In the genomic region with DNA sequence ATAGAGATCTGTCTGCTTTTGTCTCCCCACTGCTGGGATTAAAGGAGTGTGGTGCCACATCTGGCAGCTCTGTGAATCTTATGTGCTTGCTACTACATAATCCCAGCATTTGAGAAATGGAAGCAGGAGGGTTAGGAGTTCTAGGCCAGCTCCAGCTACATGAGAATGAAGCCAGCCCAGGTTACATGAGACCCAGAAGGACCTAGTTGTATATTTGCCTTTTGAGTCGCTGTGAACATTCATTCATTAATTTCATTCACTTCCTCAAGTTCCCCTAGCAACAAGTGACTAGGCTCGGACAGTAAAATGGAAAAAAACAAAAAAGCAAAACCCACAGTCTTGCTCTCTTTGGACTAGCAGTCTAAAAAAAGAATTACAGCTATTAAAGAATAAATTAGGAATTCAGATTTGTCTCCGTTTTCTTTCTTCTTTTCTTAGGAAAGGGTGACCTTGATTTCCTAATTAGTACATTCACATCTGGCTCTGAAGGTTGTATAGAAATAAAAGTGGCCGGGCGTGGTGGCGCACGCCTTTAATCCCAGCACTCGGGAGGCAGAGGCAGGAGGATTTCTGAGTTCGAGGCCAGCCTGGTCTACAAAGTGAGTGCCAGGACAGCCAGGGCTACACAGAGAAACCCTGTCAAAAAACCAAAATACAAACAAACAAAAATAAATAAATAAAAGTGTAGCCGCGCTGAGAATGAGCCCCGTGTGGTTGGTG, we compare ENCODE assay signal across 8 mouse cellular contexts. TPM values are rescaled to one million over a fixed set of nuclear protein-coding genes. Genes with fewer than 3 reads are reported as not detected.
DNase-seq lines count a peak whose midpoint lies in the region; ATAC-seq and TF ChIP-seq lines count a peak whose summit lies in the region.

No protein-coding gene starts in this region.

- no peak overlapping the region for H3K9ac ChIP-seq in limb, embryonic 15.5 days
- H3K9ac ChIP-seq in stomach, embryonic 16.5 days (ENCODE audit: low read length): no peak overlapping the region

- peak; percentile 52 for DNase-seq in cerebellum, adult 11-12 months
- no peak for DNase-seq in cerebellum, adult 18-20 months
- DNase-seq in spleen, adult 2 months (ENCODE audit: low read depth in 1 of 2, low spot score in 2 of 2): peak in 1 of 2 experiments; percentile 50
- no peak for DNase-seq in spleen, adult 12 weeks (ENCODE audit: low spot score)
- no peak for DNase-seq in left cerebral cortex, postnatal 36 days (ENCODE audit: low spot score in 2 of 2)
- DNase-seq in lung, postnatal 4 days: no peak

- no peak for TF ChIP-seq CTCF in spleen, adult 2 months (IDR thresholded peaks at IDR 0.05; ENCODE audit: extremely low read depth, insufficient read depth, insufficient read length, insufficient replicate concordance)

- H3K4me1 ChIP-seq in spleen, adult 2 months (ENCODE audit: control insufficient read depth, insufficient read depth, insufficient read length): no peaks in the 10 kb centered on the region; the same call in 1 of the 2 replicates
- peaks cover 15% of the 10 kb centered on the region for H3K4me1 ChIP-seq in limb, embryonic 15.5 days
- H3K4me1 ChIP-seq in stomach, embryonic 16.5 days (ENCODE audit: control insufficient read depth, insufficient read depth, low read length): peaks cover 3% of the 10 kb centered on the region; the same call in 1 of the 2 replicates

- WGBS in spleen, adult 2 months: 30% methylated on average over 12 of the region's 12 CpGs
- WGBS in limb, embryonic 15.5 days: 43% methylated on average over 12 of the region's 12 CpGs
- 38% methylated on average over 12 of the region's 12 CpGs for WGBS in stomach, embryonic 16.5 days

- no peaks in the 10 kb centered on the region; the same call in 1 of the 2 replicates for H3K9me3 ChIP-seq in limb, embryonic 15.5 days
- no peaks in the 10 kb centered on the region for H3K9me3 ChIP-seq in stomach, embryonic 16.5 days (replicated peaks; ENCODE audit: control insufficient read depth, low read length)

- no peaks in the 10 kb centered on the region for H3K27me3 ChIP-seq in spleen, adult 2 months (ENCODE audit: control insufficient read depth, insufficient read depth, low read length)
- H3K27me3 ChIP-seq in limb, embryonic 15.5 days: no peaks in the 10 kb centered on the region
- H3K27me3 ChIP-seq in stomach, embryonic 16.5 days (ENCODE audit: control insufficient read depth, insufficient read depth, low read length): no peaks in the 10 kb centered on the region

- H3K36me3 ChIP-seq in spleen, adult 2 months (ENCODE audit: control insufficient read depth, insufficient read depth, low read length): 0 out of 2 replicates have a peak, but pooled peaks cover 2% of the 10 kb centered on the region
- peaks cover 16% of the 10 kb centered on the region for H3K36me3 ChIP-seq in limb, embryonic 15.5 days
- 0 out of 2 replicates have a peak, but pooled peaks cover 4% of the 10 kb centered on the region for H3K36me3 ChIP-seq in stomach, embryonic 16.5 days (ENCODE audit: control insufficient read depth, insufficient read depth, low read length)

- no peak for ATAC-seq in limb, embryonic 15.5 days (ENCODE audit: insufficient number of reproducible peaks, low FRiP score, low TSS enrichment, low read depth)
- no peak for ATAC-seq in stomach, embryonic 16.5 days (ENCODE audit: insufficient read depth, low FRiP score)

- intact Hi-C loops in left cerebral cortex, postnatal 36 days (cut with DNase I): loop anchor here (5.0 kb wide), 1 partner anchor 65 kb away; no protein-coding TSS in a partner anchor

- TF ChIP-seq POLR2A in spleen, adult 2 months (IDR thresholded peaks at IDR 0.05; ENCODE audit: low read depth, low read length): no peak

- 0 out of 2 replicates have a peak overlapping the region, but pooled peaks have one; percentile 11 for H3K4me3 ChIP-seq in spleen, adult 2 months (ENCODE audit: extremely low read depth, insufficient read depth, insufficient read length)
- H3K4me3 ChIP-seq in limb, embryonic 15.5 days: peak overlapping the region; percentile 74
- H3K4me3 ChIP-seq in stomach, embryonic 16.5 days (replicated peaks; ENCODE audit: low read length): peak overlapping the region; percentile 26

- H3K27ac ChIP-seq in spleen, adult 2 months (ENCODE audit: insufficient read depth, low read length): peak overlapping the region; percentile 59
- peak overlapping the region; percentile 95 for H3K27ac ChIP-seq in limb, embryonic 15.5 days
- peak overlapping the region; percentile 36; the same call in 1 of the 2 replicates for H3K27ac ChIP-seq in stomach, embryonic 16.5 days (ENCODE audit: low read length)

- H3K4me2 ChIP-seq in limb, embryonic 15.5 days: peak overlapping the region; percentile 37
- H3K4me2 ChIP-seq in stomach, embryonic 16.5 days (ENCODE audit: low read depth, low read length): peak overlapping the region; percentile 37

RNA-seq across cellular contexts. Expression of gene Ccdc107, which starts 0.4 kb away (rescaled TPM):
- polyA plus RNA-seq in spleen, adult 2 months (2012; rRNA removed): 85.4 and 191 TPM in 2 replicates
- polyA plus RNA-seq in limb, embryonic 15.5 days (2015; fragmentation: Nextera tagmentation; extraction: Ambion mirVana): 78.9 and 81.9 TPM in 2 replicates
- polyA plus RNA-seq in stomach, embryonic 16.5 days (2015; fragmentation: Nextera tagmentation; extraction: Ambion mirVana): 106 and 113 TPM in 2 replicates
- total RNA-seq in left cerebral cortex, postnatal 36 days (2021): 10 to 100 TPM; 25.5 to 25.9 TPM

RNA-seq across cellular contexts. Expression of gene Arhgef39, which starts 7.2 kb away (rescaled TPM):
- 12.7 and 16.8 TPM in 2 replicates for polyA plus RNA-seq in spleen, adult 2 months (2012; rRNA removed)
- 35.2 and 37.5 TPM in 2 replicates for polyA plus RNA-seq in limb, embryonic 15.5 days (2015; fragmentation: Nextera tagmentation; extraction: Ambion mirVana)
- 45.0 and 46.1 TPM in 2 replicates for polyA plus RNA-seq in stomach, embryonic 16.5 days (2015; fragmentation: Nextera tagmentation; extraction: Ambion mirVana)
- under 1 TPM; 0.70 to 0.79 TPM for total RNA-seq in left cerebral cortex, postnatal 36 days (2021)

RNA-seq across cellular contexts. Expression of gene Sit1, which starts 8.7 kb away (rescaled TPM):
- 15.3 and 17.1 TPM in 2 replicates for polyA plus RNA-seq in spleen, adult 2 months (2012; rRNA removed)
- not detected in 2 replicates for polyA plus RNA-seq in limb, embryonic 15.5 days (2015; fragmentation: Nextera tagmentation; extraction: Ambion mirVana)
- not detected in 2 replicates for polyA plus RNA-seq in stomach, embryonic 16.5 days (2015; fragmentation: Nextera tagmentation; extraction: Ambion mirVana)
- not detected for total RNA-seq in left cerebral cortex, postnatal 36 days (2021)

RNA-seq across cellular contexts. Expression of gene Car9, which starts 14.5 kb away (rescaled TPM):
- polyA plus RNA-seq in spleen, adult 2 months (2012; rRNA removed): 2.0 TPM in 2 replicates
- polyA plus RNA-seq in limb, embryonic 15.5 days (2015; fragmentation: Nextera tagmentation; extraction: Ambion mirVana): 4.1 and 6.8 TPM in 2 replicates
- 22.3 and 22.9 TPM in 2 replicates for polyA plus RNA-seq in stomach, embryonic 16.5 days (2015; fragmentation: Nextera tagmentation; extraction: Ambion mirVana)
- total RNA-seq in left cerebral cortex, postnatal 36 days (2021): 1 to 10 TPM in 1 of 2 experiments, under 1 TPM in 1; 0.54 to 1.1 TPM

RNA-seq across cellular contexts. Expression of gene Tpm2, which starts 31.3 kb away (rescaled TPM):
- 11.8 and 13.8 TPM in 2 replicates for polyA plus RNA-seq in spleen, adult 2 months (2012; rRNA removed)
- 394 and 952 TPM in 2 replicates for polyA plus RNA-seq in limb, embryonic 15.5 days (2015; fragmentation: Nextera tagmentation; extraction: Ambion mirVana)
- 1,306 and 1,388 TPM in 2 replicates for polyA plus RNA-seq in stomach, embryonic 16.5 days (2015; fragmentation: Nextera tagmentation; extraction: Ambion mirVana)
- 10 to 100 TPM in 1 of 2 experiments, 1 to 10 TPM in 1; 8.7 to 10.0 TPM for total RNA-seq in left cerebral cortex, postnatal 36 days (2021)

Comparison
In these comparisons a context has a peak if more than half of its experiments do, and no peak if none do; other contexts are left out.
1. H3K27ac ChIP-seq: peak in every context shown above with its lines; median percentile 95 in limb, embryonic 15.5 days; 59 in spleen, adult 2 months; 36 in stomach, embryonic 16.5 days.
2. H3K4me3 ChIP-seq: peak in every context shown above with its lines; median percentile 74 in limb, embryonic 15.5 days; 26 in stomach, embryonic 16.5 days; 11 in spleen, adult 2 months.
3. RNA of gene Sit1, which starts 8.7 kb away (polyA plus RNA-seq): 15.3 to 17.1 TPM in spleen, adult 2 months; not detected in stomach, embryonic 16.5 days and not detected in limb, embryonic 15.5 days; every median in the first group is over 10 times any median in the second.